Mouse (Mus musculus) G1E (cell line): ENCODE measurements around the gene Slc25a51. TPM values are rescaled to one million over a fixed set of nuclear protein-coding genes. Genes with fewer than 3 reads are reported as not detected.

Experiments used
- ATAC-seq: 2 replicates; pipeline ENCODE4 v1.8.0; 2016; ENCODE audit warnings: mild to moderate bottlenecking; ENCODE audit not compliant: insufficient number of reproducible peaks, poor library complexity, low FRiP score, severe bottlenecking; ENCODE audit errors: extremely low read depth
- DNase-seq: peaks from one replicate; pipeline ENCODE4 v3.0.0; 2012; ENCODE audit warnings: low spot score
- H3K27me3 ChIP-seq: 2 replicates; pipeline ENCODE4 v1.6.1; 2012; ENCODE audit warnings: mild to moderate bottlenecking, low read length, inconsistent platforms; ENCODE audit not compliant: insufficient read depth
- H3K36me3 ChIP-seq: replicated peaks from 2 replicates; pipeline ENCODE3; 2012; ENCODE audit warnings: mild to moderate bottlenecking, inconsistent platforms
- H3K4me1 ChIP-seq: 2 replicates; pipeline ENCODE4 v1.6.1; 2012; ENCODE audit warnings: low read depth, low read length, inconsistent platforms, mixed read lengths; ENCODE audit not compliant: insufficient read depth
- H3K4me3 ChIP-seq: 2 replicates; pipeline ENCODE4 v1.5.1; 2012; ENCODE audit warnings: low read depth, mild to moderate bottlenecking, inconsistent platforms, low read length, moderate library complexity, mixed read lengths
- H3K9me3 ChIP-seq: replicated peaks from 2 replicates; pipeline ENCODE4 v1.6.1; 2012; ENCODE audit warnings: inconsistent platforms
- CTCF ChIP-seq: IDR thresholded peaks from 2 replicates; pipeline ENCODE4 v1.5.1; 2012; ENCODE audit warnings: low read depth, low read length, inconsistent platforms, mixed read lengths
- GATA1 ChIP-seq: IDR thresholded peaks from 2 replicates; pipeline ENCODE4 v1.6.1; 2012; ENCODE audit warnings: borderline replicate concordance, low read length, inconsistent platforms, mixed read lengths
- GATA2 ChIP-seq: IDR thresholded peaks from 2 replicates; pipeline ENCODE4 v1.6.1; 2012; ENCODE audit warnings: low read depth, low read length, inconsistent platforms, borderline replicate concordance
- POLR2AphosphoS5 ChIP-seq: IDR thresholded peaks from 2 replicates; pipeline ENCODE4 v1.6.1; 2012; ENCODE audit warnings: low read depth, low read length, inconsistent platforms; ENCODE audit not compliant: insufficient replicate concordance
- TAL1 ChIP-seq: conservative IDR thresholded peaks from 2 replicates; pipeline ENCODE4 v1.6.1; 2012; ENCODE audit warnings: low read depth, low read length, inconsistent platforms, mixed read lengths
- polyA plus RNA-seq: library from polyadenylated mRNA; stranded (reverse); fragments of >175 nt; gene quantifications from 2 replicates; pipeline ENCODE4 v1.2.3, GENCODE M21; 2012
- total RNA-seq, 2 experiments: library from RNA; stranded (forward) in 1 of 2; stranded (reverse) in 1 of 2; fragments of 200-1000 nt in 1 of 2; fragments of >200 nt in 1 of 2; fragmentation: Nextera tagmentation in 1 of 2; gene quantifications; 2 replicates each; pipeline ENCODE4 v1.2.3; 2014 to 2017

The Slc25a51 gene
- total and polyA plus RNA-seq, 3 experiments, result 33.5 to 84.0 (median 46.4) TPM

DNA sequence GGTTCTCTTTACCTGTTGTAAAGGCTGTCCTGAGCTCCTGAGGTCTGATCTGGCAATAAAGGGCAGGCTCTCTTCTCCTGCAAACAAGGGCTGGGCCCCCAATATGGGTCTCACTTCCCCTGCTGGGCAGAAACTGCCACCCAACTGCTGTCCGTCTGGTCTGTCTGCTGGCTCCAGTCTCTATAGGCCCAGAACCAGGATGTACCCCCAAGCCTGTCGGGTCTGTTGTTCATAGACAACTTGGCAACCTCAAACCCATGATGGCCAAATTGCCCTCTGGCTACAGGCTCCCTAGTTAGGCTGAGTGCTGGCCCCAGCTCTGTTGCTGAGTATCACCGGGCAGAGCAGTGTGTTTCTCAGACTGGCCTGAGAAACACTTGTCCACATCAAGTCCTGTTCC, 23.2 kb upstream of the Slc25a51 start:
- TF ChIP-seq POLR2AphosphoS5 (no peak), GATA1 (no peak), CTCF (no peak), TAL1 (no peak), GATA2 (no peak)
- no peaks in the 10 kb centered on the region for H3K9me3 ChIP-seq
- no peak for ATAC-seq
- H3K27me3 ChIP-seq, result peaks cover 34% of the 10 kb centered on the region
- H3K36me3 ChIP-seq, result no peaks in the 10 kb centered on the region
- no peak overlapping the region for H3K4me3 ChIP-seq
- H3K4me1 ChIP-seq, result no peaks in the 10 kb centered on the region
- no peak for DNase-seq

DNA sequence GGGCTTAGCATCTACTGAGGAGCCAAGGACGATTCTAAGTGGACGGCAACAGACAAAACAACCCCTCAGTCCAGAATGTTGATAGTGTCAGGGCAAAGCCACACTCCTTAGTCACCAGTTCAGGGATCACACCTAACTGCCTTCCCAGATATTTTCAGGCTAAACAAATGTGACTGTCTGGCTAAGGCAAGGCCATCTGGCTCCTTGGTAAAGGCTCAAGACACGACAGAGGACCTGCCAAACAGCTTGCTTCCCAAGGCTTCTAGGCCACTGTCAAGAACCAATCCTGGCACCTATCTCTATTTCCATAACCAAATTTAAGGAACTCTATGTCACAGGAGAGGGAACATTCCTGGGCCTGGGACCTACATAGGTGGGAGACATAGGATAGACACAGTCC, 22.8 kb upstream of the Slc25a51 start:
- H3K4me1 ChIP-seq, result no peaks in the 10 kb centered on the region
- H3K36me3 ChIP-seq, result no peaks in the 10 kb centered on the region
- H3K4me3 ChIP-seq, result no peak overlapping the region
- ATAC-seq (no peak), DNase-seq (no peak)
- no peak for TF ChIP-seq GATA1
- no peak for TF ChIP-seq POLR2AphosphoS5
- TF ChIP-seq GATA2, result no peak
- no peak for TF ChIP-seq TAL1
- TF ChIP-seq CTCF, result no peak
- no peaks in the 10 kb centered on the region for H3K9me3 ChIP-seq
- peaks cover 37% of the 10 kb centered on the region for H3K27me3 ChIP-seq

DNA sequence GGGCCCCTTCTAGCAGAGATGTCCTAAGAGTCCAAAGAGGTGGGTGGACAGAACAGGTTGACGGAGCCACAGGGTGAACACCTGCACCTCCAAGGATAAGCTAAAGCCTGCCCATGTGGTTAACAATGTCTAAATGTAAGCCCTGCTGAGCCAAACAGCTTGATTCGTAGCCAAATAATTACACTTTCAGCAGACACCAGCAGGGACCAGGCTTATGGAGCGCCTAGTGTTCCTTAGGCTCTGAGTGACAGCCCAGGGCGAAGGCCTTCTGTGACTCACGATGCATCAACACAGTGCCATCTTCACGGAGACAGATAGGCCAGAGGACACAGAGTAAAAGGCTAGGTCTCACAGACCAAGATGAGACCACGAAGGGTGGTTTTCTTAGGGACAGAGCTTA, 20.9 kb upstream of the Slc25a51 start:
- TF ChIP-seq POLR2AphosphoS5, result no peak
- no peak for TF ChIP-seq GATA2
- TF ChIP-seq TAL1, result no peak
- TF ChIP-seq GATA1, result no peak
- Histone ChIP-seq H3K36me3 (no peaks in the 10 kb centered on the region), H3K4me3 (no peak overlapping the region), H3K27me3 (peaks cover 49% of the 10 kb centered on the region), H3K4me1 (no peaks in the 10 kb centered on the region), H3K9me3 (no peaks in the 10 kb centered on the region)
- no peak for ATAC-seq
- no peak for DNase-seq

DNA sequence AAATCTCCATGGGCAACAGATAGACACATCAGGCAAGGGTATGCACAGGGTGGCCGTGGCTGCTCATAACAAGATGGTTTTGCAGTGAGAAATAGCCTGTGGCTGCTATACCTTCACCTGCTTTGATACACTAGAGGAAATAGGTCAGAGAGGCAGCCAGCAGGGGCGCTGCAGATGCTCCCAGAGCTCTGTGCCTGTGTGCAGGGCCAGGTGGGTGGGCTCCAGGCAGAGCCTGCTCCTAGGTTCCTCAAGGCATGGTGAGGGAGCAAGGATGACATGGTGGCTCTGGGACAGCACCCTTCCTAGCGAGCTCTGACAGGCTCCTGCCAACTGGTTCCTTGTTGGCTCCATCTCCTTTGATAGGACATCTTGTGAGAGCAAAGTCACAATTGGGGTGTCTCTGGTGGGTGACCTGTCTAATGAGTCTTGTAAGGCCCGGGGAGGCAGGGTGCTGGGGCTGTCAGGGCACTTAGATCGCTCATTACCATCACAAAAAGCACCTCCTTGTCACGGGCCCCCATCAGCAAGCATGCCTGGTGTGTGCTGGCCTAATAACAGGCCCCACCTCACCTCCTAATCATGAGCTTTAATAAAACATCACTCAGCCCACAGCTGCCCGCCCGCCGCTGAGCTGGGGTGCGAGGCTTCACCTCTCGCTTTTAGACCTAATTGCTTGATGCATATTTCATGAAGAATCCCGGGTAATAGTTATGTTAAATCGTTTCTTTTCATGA, 18.3 kb upstream of the Slc25a51 start:
- DNase-seq (no peak), ATAC-seq (no peak)
- peaks cover 52% of the 10 kb centered on the region for H3K27me3 ChIP-seq
- TF ChIP-seq GATA1 (no peak), TAL1 (no peak), POLR2AphosphoS5 (no peak), GATA2 (no peak), CTCF (no peak)
- H3K4me1 ChIP-seq, result peaks cover 3% of the 10 kb centered on the region; the same call in 1 of the 2 replicates
- H3K9me3 ChIP-seq, result no peaks in the 10 kb centered on the region
- no peak overlapping the region for H3K4me3 ChIP-seq
- H3K36me3 ChIP-seq, result no peaks in the 10 kb centered on the region

DNA sequence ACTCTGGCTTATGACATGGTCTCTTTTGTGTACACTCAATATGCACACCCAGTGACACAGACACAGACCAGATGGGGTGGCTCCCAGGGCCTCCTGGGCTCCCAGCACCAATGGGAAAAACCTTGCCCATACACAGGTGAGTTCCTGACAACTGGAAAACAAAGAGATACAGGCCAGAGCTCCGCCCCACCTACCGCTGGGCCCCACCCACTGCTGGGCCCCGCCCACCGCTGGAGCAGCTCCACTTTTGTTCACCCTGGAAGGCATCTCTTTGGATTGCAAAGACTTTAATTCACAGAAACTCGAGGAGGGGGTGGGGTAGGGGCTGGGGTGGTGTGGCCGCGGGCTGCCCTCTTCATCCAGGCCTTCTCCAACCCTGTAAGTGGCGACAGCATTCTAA, 14.8 kb upstream of the Slc25a51 start:
- TF ChIP-seq POLR2AphosphoS5 (no peak), CTCF (no peak), GATA1 (no peak), TAL1 (no peak), GATA2 (no peak)
- peaks cover 55% of the 10 kb centered on the region for H3K27me3 ChIP-seq
- H3K9me3 ChIP-seq, result no peaks in the 10 kb centered on the region
- H3K4me1 ChIP-seq, result peaks cover 5% of the 10 kb centered on the region
- DNase-seq (no peak), ATAC-seq (no peak)
- no peaks in the 10 kb centered on the region for H3K36me3 ChIP-seq
- no peak overlapping the region for H3K4me3 ChIP-seq

DNA sequence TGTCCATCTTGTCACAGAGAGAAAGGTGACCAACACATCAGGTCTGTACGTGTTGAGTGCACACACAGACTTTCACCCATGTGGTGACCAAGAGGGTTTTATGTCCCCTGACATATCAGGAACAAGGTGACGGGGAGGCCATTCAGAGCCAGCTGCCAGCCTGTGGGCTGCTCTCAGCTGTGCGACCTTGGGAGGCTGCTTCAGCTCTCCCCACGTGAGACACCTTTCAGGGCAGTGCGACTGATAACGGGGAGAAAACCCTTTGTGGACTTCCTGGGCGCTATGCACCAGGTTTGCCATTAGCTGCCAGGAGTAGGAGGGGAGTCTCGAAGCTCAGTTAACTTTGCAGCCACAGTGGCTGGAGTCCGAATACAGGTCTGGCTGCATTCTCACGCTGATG, 14.1 kb upstream of the Slc25a51 start:
- Histone ChIP-seq H3K4me1 (peaks cover 12% of the 10 kb centered on the region), H3K27me3 (peaks cover 51% of the 10 kb centered on the region), H3K4me3 (no peak overlapping the region), H3K36me3 (no peaks in the 10 kb centered on the region), H3K9me3 (no peaks in the 10 kb centered on the region)
- DNase-seq (no peak), ATAC-seq (no peak)
- no peak for TF ChIP-seq POLR2AphosphoS5
- TF ChIP-seq GATA1, result no peak
- no peak for TF ChIP-seq TAL1
- no peak for TF ChIP-seq GATA2
- no peak for TF ChIP-seq CTCF
